Mouse (Mus musculus): Measurements from ENCODE around the gene Abce1. TPM values are rescaled to one million over a fixed set of nuclear protein-coding genes. Genes with fewer than 3 reads are reported as not detected.

Gene Abce1
- polyA plus RNA-seq, 1 experiment from 2014 or later: 87.0 TPM

DNA sequence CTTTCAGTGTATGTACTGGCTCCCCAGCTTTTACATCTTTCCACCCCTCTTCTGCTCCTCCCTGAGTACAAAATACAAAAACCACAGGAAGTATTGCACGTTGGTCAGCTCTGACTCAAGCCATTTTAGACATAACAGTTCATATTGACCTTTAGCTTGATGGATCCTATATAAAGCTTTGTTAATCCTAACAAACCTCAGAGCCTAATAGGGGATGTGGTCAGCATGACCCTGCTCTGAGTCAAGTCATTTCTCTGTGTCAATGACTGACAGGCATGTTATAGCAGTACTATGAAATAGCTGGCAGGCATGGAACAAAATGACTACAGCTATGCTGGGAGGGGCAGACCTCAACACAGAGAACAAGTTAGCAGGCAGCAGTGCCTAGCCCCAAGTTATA, 75.4 kb downstream of the Abce1 start:
- Histone ChIP-seq H3K36me3 (ENCODE audit: control insufficient read depth, insufficient read depth, low read length) (no peaks in the 10 kb centered on the region), H3K4me3 (ENCODE audit: low read length) (no peak overlapping the region), H3K4me2 (ENCODE audit: low read depth, low read length) (no peak overlapping the region), H3K27me3 (replicated peaks; ENCODE audit: control insufficient read depth, insufficient read depth, low read length) (no peaks in the 10 kb centered on the region), H3K9ac (ENCODE audit: low read depth, low read length) (no peak overlapping the region), H3K27ac (ENCODE audit: low read length) (no peak overlapping the region), H3K4me1 (ENCODE audit: control insufficient read depth, insufficient read depth, low read length) (no peaks in the 10 kb centered on the region), H3K9me3 (ENCODE audit: control insufficient read depth, low read length) (peaks cover 2% of the 10 kb centered on the region; the same call in 1 of the 2 replicates)
- 64% methylated on average over 1 of the region's 1 CpGs for WGBS
- no peak for ATAC-seq

GRCm38 (mm10) chr8:79635491-79635890, 76.0 kb downstream of the Abce1 start:
- 93% methylated on average over 1 of the region's 1 CpGs for WGBS
- no peak overlapping the region for H3K9ac ChIP-seq (ENCODE audit: low read depth, low read length)

More at GRCm38 (mm10) chr8:79635491-79635890, 76.0 kb downstream of the Abce1 start:
- Histone ChIP-seq H3K27ac (ENCODE audit: low read length) (no peak overlapping the region), H3K4me2 (ENCODE audit: low read depth, low read length) (no peak overlapping the region), H3K4me1 (ENCODE audit: control insufficient read depth, insufficient read depth, low read length) (no peaks in the 10 kb centered on the region), H3K36me3 (ENCODE audit: control insufficient read depth, insufficient read depth, low read length) (no peaks in the 10 kb centered on the region), H3K27me3 (replicated peaks; ENCODE audit: control insufficient read depth, insufficient read depth, low read length) (no peaks in the 10 kb centered on the region), H3K9me3 (ENCODE audit: control insufficient read depth, low read length) (peaks cover 2% of the 10 kb centered on the region; the same call in 1 of the 2 replicates), H3K4me3 (ENCODE audit: low read length) (no peak overlapping the region)
- ATAC-seq: no peak

Other genes with a start within 250 kb of the Abce1 start
- 8.4 and 8.6 TPM in 2 replicates for gene Otud4, start 72.1 kb downstream of the Abce1 start, polyA plus RNA-seq (2015; fragmentation: Nextera tagmentation; extraction: Ambion mirVana)
- 24.4 and 27.5 TPM in 2 replicates for gene Anapc10, start 80 bp upstream of the Abce1 start, polyA plus RNA-seq (2015; fragmentation: Nextera tagmentation; extraction: Ambion mirVana)